Mouse (Mus musculus) CD4-positive naive resting alpha-beta T cell, adult 76 days (primary cell): ENCODE results near the gene Olfr718-ps1. TPM values are rescaled to one million over a fixed set of nuclear protein-coding genes. Genes with fewer than 3 reads are reported as not detected.

Experiments
- total RNA-seq: library from RNA; stranded (reverse); gene quantifications from one replicate; pipeline ENCODE4 v1.2.4, GENCODE M21; 2023

Gene Olfr718-ps1
- total RNA-seq = not detected

GRCm38 (mm10) chr5:143147481-143147880 lies at the start of gene Olfr718-ps1:
Gene Olfr718-ps1, minus strand, starts transcription at chr5:143147581.

GRCm38 (mm10) chr5:143180255-143181076 lies 33.1 kb upstream of the Olfr718-ps1 start, which contains the start of the genes Rbak and Spdye4b:
Gene Rbak, minus strand, starts transcription at chr5:143180775.
Gene Spdye4b, plus strand, starts transcription at chr5:143181017.

GRCm38 (mm10) chr5:143112281-143113246 lies 34.8 kb downstream of the Olfr718-ps1 start, which contains the start of gene Rnf216:
Gene Rnf216, minus strand, starts transcription at chr5:143112994.

Other genes starting within 250 kb of the Olfr718-ps1 start
- gene Actb, start 240.8 kb downstream of the Olfr718-ps1 start, total RNA-seq = 7,061 TPM
- gene Fscn1, start 187.2 kb downstream of the Olfr718-ps1 start, total RNA-seq = 1.6 TPM
- 19.6 TPM for gene Rnf216, start 34.6 kb downstream of the Olfr718-ps1 start, total RNA-seq
- 16.9 TPM for gene Rbak, start 33.2 kb upstream of the Olfr718-ps1 start, total RNA-seq
- gene Spdye4b, start 33.4 kb upstream of the Olfr718-ps1 start, total RNA-seq = not detected
- not detected for gene Spdye4a, start 79.3 kb upstream of the Olfr718-ps1 start, total RNA-seq
- gene Zfp12, start 87.6 kb upstream of the Olfr718-ps1 start, total RNA-seq = 33.2 TPM
- gene Zfp316, start 122.4 kb upstream of the Olfr718-ps1 start, total RNA-seq = 1.5 TPM
- gene Zfp853, start 146.0 kb upstream of the Olfr718-ps1 start, total RNA-seq = 0.85 TPM
- gene E130309D02Rik, start 167.8 kb upstream of the Olfr718-ps1 start, total RNA-seq = 39.9 TPM
- 58.2 TPM for gene Zdhhc4, start 181.7 kb upstream of the Olfr718-ps1 start, total RNA-seq
- not detected for gene Grid2ip, start 209.8 kb upstream of the Olfr718-ps1 start, total RNA-seq